ENCODE assay signal across 8 mouse cellular contexts in genomic region chr2:122378421-122379291, GRCm38 (mm10). TPM values are rescaled to one million over a fixed set of nuclear protein-coding genes. Genes with fewer than 3 reads are reported as not detected.
A peak's percentile ranks its signal among the peaks of the same experiment; 100 is the strongest.
DNase-seq lines count a peak whose midpoint lies in the region; ATAC-seq lines count a peak whose summit lies in the region.

No protein-coding gene starts in this region.

- peak; percentile 66 to 71 for DNase-seq in right cerebral cortex, postnatal 10 days (ENCODE audit: low spot score in 2 of 2)
- no peak for DNase-seq in right cerebral cortex, postnatal 25 days
- peak; percentile 62 to 74 for DNase-seq in cerebellum, postnatal 14 days
- peak; percentile 69 for DNase-seq in kidney, postnatal 14 days
- DNase-seq in urinary bladder, postnatal 36 days (ENCODE audit: low spot score in 2 of 2): no peak
- no peak for DNase-seq in spleen, postnatal 36 days (ENCODE audit: low spot score in 2 of 2)

- peak overlapping the region; percentile 91 for H3K9ac ChIP-seq in heart, embryonic 13.5 days

- H3K4me2 ChIP-seq in heart, embryonic 13.5 days: peak overlapping the region; percentile 72

- H3K27ac ChIP-seq in heart, embryonic 13.5 days (replicated peaks): peak overlapping the region; percentile 92

- no peaks in the 10 kb centered on the region for H3K27me3 ChIP-seq in heart, embryonic 13.5 days (replicated peaks)

- no peaks in the 10 kb centered on the region for H3K9me3 ChIP-seq in heart, embryonic 13.5 days

- WGBS in heart, embryonic 13.5 days: 13% methylated on average over 8 of the region's 8 CpGs

- no peaks in the 10 kb centered on the region for H3K36me3 ChIP-seq in heart, embryonic 13.5 days

- no peak for ATAC-seq in heart, embryonic 13.5 days (ENCODE audit: extremely low read depth, insufficient number of reproducible peaks, low FRiP score, low TSS enrichment)
- ATAC-seq in megakaryocyte progenitor cell, adult 5-6 weeks (replicated peaks; ENCODE audit: poor library complexity): peak; percentile 9; the same call in 1 of the 2 replicates

- peak overlapping the region; percentile 73 for H3K4me3 ChIP-seq in heart, embryonic 13.5 days

- H3K4me1 ChIP-seq in heart, embryonic 13.5 days: peaks cover 15% of the 10 kb centered on the region; the same call in 1 of the 2 replicates

RNA-seq across cellular contexts. Expression of gene Shf, which starts 9.7 kb away (rescaled TPM):
- polyA plus RNA-seq in heart, embryonic 13.5 days (2015; fragmentation: Nextera tagmentation; extraction: Ambion mirVana): 1.8 and 2.3 TPM in 2 replicates
- total RNA-seq in megakaryocyte progenitor cell, adult 5-6 weeks (2015): 2.2 and 3.7 TPM in 2 replicates
- 2.1 and 2.4 TPM in 2 replicates for total RNA-seq in megakaryocyte progenitor cell, adult 5-6 weeks (2017)

RNA-seq across cellular contexts. Expression of gene Slc28a2, which starts 47.6 kb away (rescaled TPM):
- polyA plus RNA-seq in heart, embryonic 13.5 days (2015; fragmentation: Nextera tagmentation; extraction: Ambion mirVana): 0.17 and 0.48 TPM in 2 replicates
- 61.0 and 68.7 TPM in 2 replicates for total RNA-seq in megakaryocyte progenitor cell, adult 5-6 weeks (2015)
- 72.2 and 78.8 TPM in 2 replicates for total RNA-seq in megakaryocyte progenitor cell, adult 5-6 weeks (2017)

Comparison
In these comparisons a context has a peak if more than half of its experiments do, and no peak if none do; other contexts are left out.
1. DNase-seq: peak in right cerebral cortex, postnatal 10 days (2 of 2), cerebellum, postnatal 14 days (2 of 2) and kidney, postnatal 14 days (single experiment); none in right cerebral cortex, postnatal 25 days (single experiment), urinary bladder, postnatal 36 days (0 of 2) and spleen, postnatal 36 days (0 of 2).